Mouse (Mus musculus) limb, embryonic 15.5 days (tissue): ENCODE results near the gene Tnfrsf25. TPM values are rescaled to one million over a fixed set of nuclear protein-coding genes. Genes with fewer than 3 reads are reported as not detected.

ENCODE experiments used
- ATAC-seq: fragments of 200-750 bp; cut with Nextera tagmentation; 2 replicates; pipeline ENCODE4 v1.8.0; 2017; ENCODE audit warnings: low read depth, moderate TSS enrichment; ENCODE audit not compliant: insufficient number of reproducible peaks, low FRiP score, low TSS enrichment
- H3K27ac ChIP-seq: fragments of 300-500 bp; sonication (generic); 2 replicates; pipeline ENCODE4 v1.5.1; 2015; ENCODE audit warnings: moderate library complexity, mild to moderate bottlenecking, inconsistent platforms
- H3K27me3 ChIP-seq: fragments of 300-500 bp; sonication (generic); 2 replicates; pipeline ENCODE4 v1.6.1; 2015; ENCODE audit warnings: inconsistent platforms
- H3K36me3 ChIP-seq: fragments of 300-500 bp; sonication (generic); 2 replicates; pipeline ENCODE4 v1.6.1; 2015; ENCODE audit warnings: inconsistent platforms
- H3K4me1 ChIP-seq: fragments of 300-500 bp; sonication (generic); 2 replicates; pipeline ENCODE4 v1.6.1; 2015; ENCODE audit warnings: inconsistent platforms
- H3K4me2 ChIP-seq: fragments of 300-500 bp; sonication (generic); 2 replicates; pipeline ENCODE4 v1.6.1; 2015; ENCODE audit warnings: mild to moderate bottlenecking, inconsistent platforms
- H3K4me3 ChIP-seq: fragments of 300-500 bp; sonication (generic); 2 replicates; pipeline ENCODE4 v1.5.1; 2015; ENCODE audit warnings: mild to moderate bottlenecking, inconsistent platforms
- H3K9ac ChIP-seq: fragments of 300-500 bp; sonication (generic); 2 replicates; pipeline ENCODE4 v1.6.1; 2015; ENCODE audit warnings: inconsistent platforms
- H3K9me3 ChIP-seq: fragments of 300-500 bp; sonication (generic); 2 replicates; pipeline ENCODE4 v1.6.1; 2016; ENCODE audit warnings: inconsistent platforms
- WGBS: fragments of 180-500 bp; shearing (Covaris S2); methylation state at CpG from one replicate; pipeline ENCODE4 v1.1.7; 2015; 5-methylcytosine and 5-hydroxymethylcytosine counted together
- polyA plus RNA-seq: library from polyadenylated mRNA; unstranded; fragments of >200 nt; fragmentation: Nextera tagmentation; extraction: Ambion mirVana; gene quantifications from 2 replicates; pipeline ENCODE4 v1.2.1, GENCODE M21; 2015

Gene Tnfrsf25
- 1.1 and 1.2 TPM in 2 replicates for polyA plus RNA-seq

- Histone ChIP-seq H3K27ac (no peak within 1 kb of the TSS), H3K4me3 (peak within 1 kb of the TSS; percentile 9), H3K36me3 (peaks cover 41% of the 10 kb centered on the region), H3K9me3 (no peaks in the 10 kb centered on the region), H3K4me2 (peak within 1 kb of the TSS; percentile 37), H3K27me3 (peaks cover 75% of the 10 kb centered on the region), H3K9ac (0 out of 2 replicates have a peak within 1 kb of the TSS, but pooled peaks have one; percentile 38), H3K4me1 (peaks cover 30% of the 10 kb centered on the region)
- WGBS, result 4% methylated on average over 30 of the region's 30 CpGs
- ATAC-seq, result no peak
Observed at GRCm38 (mm10) chr4:152115921-152116612, at the start of gene Tnfrsf25. Gene Tnfrsf25, plus strand, starts transcription at chr4:152115934.

- Histone ChIP-seq H3K9me3 (no peaks in the 10 kb centered on the region), H3K4me3 (no peak overlapping the region), H3K36me3 (peaks cover 4% of the 10 kb centered on the region), H3K4me1 (peaks cover 21% of the 10 kb centered on the region), H3K27me3 (no peaks in the 10 kb centered on the region), H3K27ac (no peak overlapping the region), H3K4me2 (no peak overlapping the region), H3K9ac (no peak overlapping the region)
- ATAC-seq, result no peak
Observed at GRCm38 (mm10) chr4:152067280-152067679, 48.5 kb upstream of the Tnfrsf25 start.

DNA sequence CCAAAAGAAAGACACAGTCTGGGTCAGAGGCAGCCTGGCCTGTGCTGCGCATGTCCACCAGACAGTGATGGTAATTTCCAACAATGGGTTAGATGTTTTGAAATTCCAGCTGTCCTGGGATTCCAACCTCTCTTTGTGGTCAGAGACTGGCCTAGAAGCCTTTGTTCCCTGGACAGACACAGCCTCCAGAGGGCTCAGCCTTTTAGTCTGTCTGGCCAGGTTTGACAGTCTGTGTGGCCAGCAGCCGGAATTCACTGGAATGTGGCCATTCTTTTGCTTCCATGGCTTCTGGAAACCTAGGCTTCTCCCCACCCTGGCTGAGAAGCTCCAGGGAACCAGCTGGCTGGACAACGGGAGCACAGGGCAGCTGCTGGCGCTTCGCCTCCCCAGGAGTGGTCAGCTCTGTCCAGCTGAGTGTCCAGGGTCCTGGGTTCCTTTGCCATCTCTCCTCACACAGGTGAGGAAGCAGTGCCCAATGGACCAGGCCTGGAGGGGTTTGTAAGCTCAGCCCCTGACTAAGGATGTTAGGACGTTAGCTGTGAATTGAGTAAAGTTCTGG is 47.5 kb upstream of the Tnfrsf25 start:
- 76% methylated on average over 6 of the region's 6 CpGs for WGBS
- Histone ChIP-seq H3K27me3 (no peaks in the 10 kb centered on the region), H3K4me3 (no peak overlapping the region), H3K36me3 (peaks cover 4% of the 10 kb centered on the region; the same call in 1 of the 2 replicates), H3K4me2 (no peak overlapping the region), H3K9me3 (no peaks in the 10 kb centered on the region), H3K4me1 (peaks cover 28% of the 10 kb centered on the region), H3K9ac (no peak overlapping the region), H3K27ac (no peak overlapping the region)
- no peak for ATAC-seq

DNA sequence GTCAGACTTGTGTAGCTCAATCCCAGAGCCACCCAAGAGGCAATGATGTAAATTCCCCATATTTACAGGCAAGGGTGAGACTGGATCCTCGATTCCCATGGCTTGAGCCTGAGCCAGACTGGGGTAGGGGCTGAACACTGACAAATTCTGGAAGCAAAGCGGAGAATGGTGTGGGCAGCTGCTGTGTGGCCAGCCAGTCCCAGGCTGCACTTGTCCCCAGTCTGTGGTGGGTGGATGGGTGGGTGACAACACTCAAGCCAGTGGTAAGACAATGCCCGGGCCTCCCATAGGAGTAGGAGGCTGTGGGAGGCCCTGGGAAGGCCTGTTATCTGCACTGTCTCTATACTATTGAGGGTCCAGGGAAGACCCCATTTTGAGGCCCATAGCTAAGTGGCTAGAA is 46.5 kb upstream of the Tnfrsf25 start:
- Histone ChIP-seq H3K27ac (no peak overlapping the region), H3K4me2 (no peak overlapping the region), H3K27me3 (no peaks in the 10 kb centered on the region), H3K4me3 (no peak overlapping the region), H3K36me3 (peaks cover 1% of the 10 kb centered on the region; the same call in 1 of the 2 replicates), H3K9ac (no peak overlapping the region), H3K9me3 (no peaks in the 10 kb centered on the region), H3K4me1 (peaks cover 37% of the 10 kb centered on the region)
- 79% methylated on average over 3 of the region's 3 CpGs for WGBS
- no peak for ATAC-seq

DNA sequence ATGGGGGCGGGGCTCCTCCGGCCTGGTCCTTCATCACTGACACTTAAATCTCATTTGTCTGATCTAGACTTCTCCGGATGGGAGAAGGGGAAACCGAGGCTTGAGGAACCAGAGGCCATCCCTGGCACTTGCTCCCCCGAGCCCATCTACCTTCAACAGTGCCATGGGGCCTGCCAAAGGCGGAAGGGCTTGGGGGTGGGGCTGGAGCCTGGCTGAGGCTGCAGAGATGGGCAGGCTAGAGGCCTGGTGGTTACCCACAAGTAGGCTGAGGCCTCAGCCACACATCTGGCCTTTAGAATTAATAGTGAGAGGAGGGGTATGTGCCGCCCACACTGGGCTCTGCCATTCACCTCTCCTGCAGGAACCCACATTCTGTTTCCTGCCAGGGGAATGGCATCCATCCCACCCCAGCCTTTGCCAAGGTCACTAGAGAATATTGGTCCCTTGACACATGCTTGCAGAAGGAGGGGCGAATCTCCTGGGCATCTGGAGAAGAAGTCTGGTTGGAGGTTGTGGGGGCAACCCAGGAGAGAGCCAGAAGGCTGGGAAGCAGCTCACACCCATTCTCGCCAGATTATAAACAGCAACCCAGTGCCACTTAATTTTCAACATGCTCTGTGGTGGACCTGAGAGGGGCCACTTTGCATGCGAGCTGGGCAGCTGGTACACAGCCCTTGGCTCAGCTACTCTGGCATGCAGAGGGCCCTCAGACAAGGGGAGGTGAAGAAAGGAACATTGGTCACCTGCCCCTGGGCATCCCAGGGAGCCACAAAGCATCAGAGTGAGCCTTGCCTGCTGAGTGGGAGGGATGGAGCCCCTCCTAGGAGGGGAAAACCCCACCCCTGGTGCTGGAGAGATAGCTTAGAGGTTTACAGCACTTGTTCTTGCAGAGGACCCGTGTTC is 45.0 kb upstream of the Tnfrsf25 start:
- H3K27ac ChIP-seq, result peak overlapping the region; percentile 48
- no peaks in the 10 kb centered on the region for H3K9me3 ChIP-seq
- H3K4me2 ChIP-seq, result no peak overlapping the region
- H3K27me3 ChIP-seq, result no peaks in the 10 kb centered on the region
- H3K4me1 ChIP-seq, result peaks cover 37% of the 10 kb centered on the region
- H3K36me3 ChIP-seq, result no peaks in the 10 kb centered on the region
- 57% methylated on average over 11 of the region's 11 CpGs for WGBS
- no peak overlapping the region for H3K9ac ChIP-seq
- no peak overlapping the region for H3K4me3 ChIP-seq
- no peak for ATAC-seq

DNA sequence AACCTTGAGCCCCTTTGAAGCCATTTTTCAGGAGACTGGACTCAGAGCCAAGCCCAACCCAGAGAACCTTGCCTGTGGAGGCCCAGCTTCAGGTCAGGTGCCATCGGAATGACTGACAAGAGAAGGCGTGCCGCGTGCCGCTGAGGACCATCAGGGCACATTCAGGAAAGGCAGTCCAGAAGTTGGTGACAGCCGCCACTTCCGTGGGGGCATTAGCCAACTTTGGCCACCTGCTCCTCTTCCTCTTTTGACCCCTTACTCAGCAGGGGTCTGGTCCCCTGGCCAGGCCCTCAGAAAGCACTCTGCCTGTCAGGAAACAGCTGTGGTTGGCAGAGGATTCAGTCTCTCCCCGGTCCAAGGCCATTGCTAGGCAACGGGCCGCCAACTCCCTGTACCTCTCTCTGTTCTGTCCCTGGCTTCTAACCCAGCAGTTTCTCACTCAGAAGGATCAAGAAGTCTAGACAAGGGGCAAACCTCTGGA is 43.6 kb upstream of the Tnfrsf25 start, which contains the start of gene Plekhg5:
Plekhg5 (plus strand) TSS at position 378 of the 481 bp plus-strand sequence.
- 0 out of 2 replicates have a peak, but pooled peaks have one; percentile 50 for ATAC-seq
- Histone ChIP-seq H3K4me2 (0 out of 2 replicates have a peak within 1 kb of the TSS, but pooled peaks have one; percentile 14), H3K4me3 (no peak within 1 kb of the TSS), H3K9ac (no peak within 1 kb of the TSS), H3K4me1 (peaks cover 37% of the 10 kb centered on the region), H3K36me3 (no peaks in the 10 kb centered on the region), H3K27ac (peak within 1 kb of the TSS; percentile 67), H3K27me3 (no peaks in the 10 kb centered on the region), H3K9me3 (no peaks in the 10 kb centered on the region)
- WGBS, result 64% methylated on average over 10 of the region's 10 CpGs

- no peak for ATAC-seq
- Histone ChIP-seq H3K27me3 (no peaks in the 10 kb centered on the region), H3K4me2 (0 out of 2 replicates have a peak overlapping the region, but pooled peaks have one; percentile 14), H3K9ac (no peak overlapping the region), H3K9me3 (no peaks in the 10 kb centered on the region), H3K4me3 (no peak overlapping the region), H3K27ac (peak overlapping the region; percentile 67), H3K36me3 (no peaks in the 10 kb centered on the region), H3K4me1 (peaks cover 37% of the 10 kb centered on the region)
- 69% methylated on average over 10 of the region's 10 CpGs for WGBS
Observed at GRCm38 (mm10) chr4:152072655-152073054, 43.1 kb upstream of the Tnfrsf25 start.

DNA sequence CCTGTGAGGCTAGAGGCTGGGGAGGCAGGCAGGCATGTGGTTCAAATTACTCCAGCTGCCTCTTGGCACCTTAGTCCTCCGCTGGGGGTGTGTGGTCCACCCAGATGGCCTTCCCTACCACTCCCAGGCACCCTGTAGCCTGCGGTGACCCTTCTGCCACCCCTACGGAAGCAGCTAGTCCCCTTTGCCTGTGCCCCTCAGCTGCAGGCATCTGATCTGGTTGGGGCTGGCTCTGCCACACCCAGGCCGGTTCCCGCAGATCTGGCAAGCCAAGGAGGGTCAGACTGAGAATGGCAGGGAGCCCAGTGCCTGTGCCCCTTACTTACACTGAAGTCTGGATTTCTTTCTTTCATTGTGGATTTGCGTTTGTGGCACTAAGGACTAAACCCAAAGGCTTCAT is 42.0 kb upstream of the Tnfrsf25 start:
- no peak for ATAC-seq
- H3K9me3 ChIP-seq, result no peaks in the 10 kb centered on the region

GRCm38 (mm10) chr4:152074548-152074947 is 41.2 kb upstream of the Tnfrsf25 start:
- Histone ChIP-seq H3K9me3 (no peaks in the 10 kb centered on the region), H3K9ac (no peak overlapping the region), H3K4me1 (peaks cover 37% of the 10 kb centered on the region), H3K27me3 (no peaks in the 10 kb centered on the region), H3K27ac (no peak overlapping the region), H3K4me2 (no peak overlapping the region), H3K4me3 (no peak overlapping the region), H3K36me3 (no peaks in the 10 kb centered on the region)
- WGBS, result 83% methylated on average over 9 of the region's 9 CpGs
- ATAC-seq, result no peak

More for the DNA sequence above, 42.0 kb upstream of the Tnfrsf25 start:
- Histone ChIP-seq H3K4me1 (peaks cover 37% of the 10 kb centered on the region), H3K27me3 (no peaks in the 10 kb centered on the region), H3K4me3 (no peak overlapping the region), H3K27ac (no peak overlapping the region), H3K9ac (no peak overlapping the region), H3K36me3 (no peaks in the 10 kb centered on the region), H3K4me2 (no peak overlapping the region)
- 54% methylated on average over 6 of the region's 6 CpGs for WGBS

GRCm38 (mm10) chr4:152077191-152077590 is 38.5 kb upstream of the Tnfrsf25 start:
- H3K27me3 ChIP-seq, result no peaks in the 10 kb centered on the region
- H3K27ac ChIP-seq, result no peak overlapping the region
- no peak for ATAC-seq
- no peaks in the 10 kb centered on the region for H3K36me3 ChIP-seq
- H3K4me1 ChIP-seq, result peaks cover 17% of the 10 kb centered on the region
- no peaks in the 10 kb centered on the region for H3K9me3 ChIP-seq
- WGBS, result 89% methylated on average over 9 of the region's 9 CpGs
- H3K4me2 ChIP-seq, result no peak overlapping the region
- no peak overlapping the region for H3K4me3 ChIP-seq
- H3K9ac ChIP-seq, result no peak overlapping the region

DNA sequence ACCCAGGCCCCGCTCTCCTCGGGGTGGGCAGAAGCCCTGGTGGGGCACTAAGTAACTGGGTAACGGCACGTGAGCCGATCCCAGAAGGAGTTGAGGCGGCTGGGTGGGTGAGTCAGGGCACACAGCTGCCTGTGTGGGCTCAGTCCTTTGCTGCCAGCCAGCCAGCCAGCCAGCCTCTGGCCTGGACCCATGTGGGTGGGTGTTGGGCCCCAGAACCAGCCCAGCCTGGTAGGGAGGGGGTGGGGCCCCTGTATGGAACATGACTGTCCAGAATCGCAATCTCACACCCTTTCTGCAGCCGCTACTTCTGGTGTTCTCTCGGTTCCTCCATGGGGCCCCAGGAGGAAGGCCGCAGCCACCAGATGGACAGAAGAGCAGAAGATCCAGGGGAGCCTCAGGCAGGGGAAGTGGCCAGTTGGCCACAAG is 37.6 kb upstream of the Tnfrsf25 start:
- peaks cover 10% of the 10 kb centered on the region for H3K4me1 ChIP-seq
- H3K9ac ChIP-seq, result no peak overlapping the region
- no peaks in the 10 kb centered on the region for H3K36me3 ChIP-seq
- no peaks in the 10 kb centered on the region for H3K27me3 ChIP-seq
- H3K9me3 ChIP-seq, result no peaks in the 10 kb centered on the region
- no peak for ATAC-seq
- no peak overlapping the region for H3K4me3 ChIP-seq
- 78% methylated on average over 10 of the region's 10 CpGs for WGBS
- H3K4me2 ChIP-seq, result no peak overlapping the region
- H3K27ac ChIP-seq, result no peak overlapping the region
